Mouse (Mus musculus) heart, postnatal 4 days (tissue): ENCODE data around the gene Olfr169. TPM values are rescaled to one million over a fixed set of nuclear protein-coding genes. Genes with fewer than 3 reads are reported as not detected.
"Not testable (repeated sequence)": the region's sequence is repeated elsewhere in the genome, so short reads cannot be mapped to it uniquely, and the experiment has no call there.

ENCODE experiments used
- DNase-seq: peaks from one replicate; pipeline ENCODE4 v3.0.0; 2021
- total RNA-seq, 2 experiments: library from RNA; stranded (reverse); gene quantifications; 2 replicates each; pipeline ENCODE4 v1.2.3; 2021

Gene Olfr169
- not detected for total RNA-seq

- not testable (repeated sequence) for DNase-seq
Observed at GRCm38 (mm10) chr16:19571709-19572108, at the start of gene Olfr169. Gene Olfr169 (minus strand): TSS chr16:19571809.

GRCm38 (mm10) chr16:19611782-19612181 lies 40.2 kb upstream of the Olfr169 start, which contains the start of gene Olfr170:
Gene Olfr170 (minus strand): TSS chr16:19611882.
- DNase-seq, result not testable (repeated sequence)

GRCm38 (mm10) chr16:19603166-19603565 lies 31.6 kb upstream of the Olfr169 start:
- no peak for DNase-seq

- not testable (repeated sequence) for DNase-seq
Observed at GRCm38 (mm10) chr16:19553429-19553828, 18.2 kb downstream of the Olfr169 start.

GRCm38 (mm10) chr16:19552246-19552645 lies 19.4 kb downstream of the Olfr169 start:
- not testable (repeated sequence) for DNase-seq

- no peak for DNase-seq
Observed at GRCm38 (mm10) chr16:19535455-19535854, 36.2 kb downstream of the Olfr169 start, which contains the start of gene Olfr168. Gene Olfr168 (minus strand): TSS chr16:19535555.

- DNase-seq, result no peak
Observed at GRCm38 (mm10) chr16:19522166-19522565, 49.4 kb downstream of the Olfr169 start, which contains the start of gene Olfr167. Gene Olfr167 (minus strand): TSS chr16:19522266.

Other genes starting within 250 kb of the Olfr169 start
- gene Olfr165, start 148.7 kb downstream of the Olfr169 start, total RNA-seq, result not detected
- gene Olfr166, start 88.1 kb downstream of the Olfr169 start, total RNA-seq, result not detected
- not detected for gene Olfr167, start 49.5 kb downstream of the Olfr169 start, total RNA-seq
- not detected for gene Olfr168, start 36.3 kb downstream of the Olfr169 start, total RNA-seq
- gene Olfr170, start 40.1 kb upstream of the Olfr169 start, total RNA-seq, result not detected
- gene Olfr171, start 58.1 kb upstream of the Olfr169 start, total RNA-seq, result not detected
- under 1 TPM in 1 of 2 experiments, not detected in 1; 0.09 TPM for gene Lamp3, start 134.6 kb upstream of the Olfr169 start, total RNA-seq
- gene B3gnt5, start 188.4 kb upstream of the Olfr169 start, total RNA-seq, result 10 to 100 TPM; 18.0 to 21.9 TPM